Mouse (Mus musculus) cerebellum, adult 18-20 months (tissue): ENCODE measurements around the gene Narfl.
"Not testable (repeated sequence)": the region's sequence is repeated elsewhere in the genome, so short reads cannot be mapped to it uniquely, and the experiment has no call there.

Experiments used
- DNase-seq, 2 experiments: peaks; one replicate each; pipeline ENCODE4 v3.0.0; 2021

Gene Narfl

DNA sequence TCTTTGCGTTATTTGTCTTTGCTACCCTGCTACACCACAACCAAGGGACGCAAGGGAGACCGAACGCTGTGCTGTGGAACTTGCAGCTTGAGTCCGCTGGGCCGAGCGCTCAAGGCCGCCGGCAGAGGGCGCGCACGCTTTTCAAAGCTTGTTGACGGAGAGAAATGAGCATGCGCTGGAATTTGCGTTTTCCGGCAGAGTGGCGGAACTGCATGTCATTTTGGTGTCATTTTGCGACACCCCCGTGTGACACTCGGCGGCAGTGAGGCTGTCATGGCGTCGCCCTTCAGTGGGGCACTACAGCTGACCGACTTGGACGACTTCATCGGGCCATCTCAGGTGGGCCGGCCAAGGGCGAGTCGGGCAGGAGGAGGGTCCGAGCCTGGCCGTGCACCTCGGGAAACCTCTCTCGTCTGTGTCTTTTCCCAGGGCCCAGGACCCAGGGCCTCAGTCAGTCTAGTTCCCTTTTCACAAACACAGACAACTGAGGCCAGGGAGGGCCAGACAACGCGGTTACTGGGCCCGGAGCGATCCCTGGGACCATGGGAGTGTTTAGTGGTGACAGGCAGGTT is at the start of gene Narfl:
TSS of gene Narfl (plus strand) at position 228 of the 572 bp plus-strand sequence.
- DNase-seq, result peak; percentile 97 to 99

DNA sequence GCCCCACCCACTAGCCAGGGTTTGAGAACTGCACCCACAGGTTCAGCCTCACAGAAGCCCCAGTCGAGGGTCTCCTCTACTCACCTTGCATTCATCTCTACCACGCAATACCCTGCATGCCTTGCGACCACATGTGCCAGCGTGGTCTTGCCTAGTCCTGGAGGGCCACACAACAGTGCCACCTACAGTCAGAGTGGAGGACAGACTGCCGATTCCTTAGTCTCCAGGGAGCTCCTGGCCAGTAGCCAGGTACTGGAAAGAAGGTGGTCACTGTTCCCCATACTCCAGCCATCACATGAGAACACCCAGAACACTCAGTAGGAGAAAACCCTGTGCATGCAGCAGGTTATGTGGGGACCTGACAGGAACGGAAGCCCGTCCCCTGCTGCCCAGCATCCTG is 49.7 kb upstream of the Narfl start:
- no peak for DNase-seq

DNA sequence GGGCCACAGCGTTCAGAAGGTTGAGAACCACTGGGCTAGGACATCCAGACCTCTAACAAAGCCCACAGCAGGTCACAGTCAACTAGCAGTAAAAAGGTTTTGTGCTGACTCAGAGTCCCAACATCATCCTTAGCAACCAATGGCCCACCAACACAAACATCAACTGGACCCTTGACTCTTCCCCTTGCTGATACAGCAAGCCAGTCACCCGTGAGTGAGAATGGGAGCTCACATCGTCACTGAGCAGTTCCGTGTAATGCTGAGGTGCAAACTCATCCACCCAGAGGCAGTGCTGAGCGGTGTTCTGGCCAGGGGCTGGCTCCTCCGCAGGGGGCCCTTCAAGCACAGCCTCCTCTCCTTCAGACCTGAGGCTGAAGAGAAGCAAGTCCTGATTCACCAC is 48.3 kb upstream of the Narfl start:
- no peak for DNase-seq

DNA sequence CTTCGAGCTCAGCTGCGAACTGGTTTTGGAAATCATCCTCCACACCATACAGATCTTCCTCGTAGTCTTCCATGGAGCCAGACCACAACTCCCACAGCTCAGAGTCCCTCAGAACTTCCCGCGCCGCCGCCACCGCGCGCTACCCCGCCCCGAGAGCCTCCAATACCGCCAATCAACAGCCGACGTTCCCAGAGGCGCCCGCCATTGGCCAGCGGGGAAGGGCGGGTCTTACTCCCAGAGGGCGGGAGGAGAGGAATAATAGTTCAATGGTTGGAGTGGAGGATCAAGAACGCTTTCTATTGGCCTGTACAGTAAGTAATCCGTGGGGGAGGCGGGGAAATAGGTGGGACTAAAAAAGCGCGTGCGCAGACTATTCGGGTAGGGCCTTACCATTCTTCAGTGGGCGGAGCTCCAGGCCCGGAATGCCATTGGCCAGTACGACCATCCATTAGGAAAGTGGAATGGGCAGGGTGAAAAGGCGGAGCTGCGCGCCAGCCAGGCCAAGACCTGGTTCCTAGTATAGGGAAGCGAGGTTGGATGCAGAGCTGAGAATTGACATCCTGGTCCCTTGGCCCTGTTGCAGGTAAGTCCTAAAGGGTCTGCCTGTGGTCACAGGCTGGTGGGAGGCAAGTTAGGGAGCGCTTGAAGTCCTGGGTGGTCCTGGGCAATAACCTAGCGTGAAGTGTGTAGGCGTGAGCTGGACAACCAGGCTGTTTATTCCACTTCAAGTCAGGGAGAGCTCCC is 46.1 kb upstream of the Narfl start, which contains the start of the genes Chtf18 and Rpusd1:
TSS of gene Chtf18 (minus strand) at position 155 of the 744 bp plus-strand sequence.
TSS of gene Rpusd1 (plus strand) at position 406 of the 744 bp plus-strand sequence.
- DNase-seq, result peak; percentile 99 to 100

DNA sequence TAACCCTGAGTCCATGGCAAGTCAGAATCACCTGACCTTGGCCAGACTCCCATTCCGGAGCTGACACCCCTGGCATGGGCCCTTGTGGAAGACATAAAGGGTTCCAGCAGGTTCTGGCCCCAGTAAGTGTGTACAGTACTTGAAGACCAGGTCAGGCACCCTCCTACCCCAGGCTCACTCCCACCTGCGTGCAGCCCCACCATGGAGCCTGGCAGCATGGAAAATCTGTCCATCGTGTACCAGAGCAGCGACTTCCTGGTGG is 45.6 kb upstream of the Narfl start:
- no peak for DNase-seq

DNA sequence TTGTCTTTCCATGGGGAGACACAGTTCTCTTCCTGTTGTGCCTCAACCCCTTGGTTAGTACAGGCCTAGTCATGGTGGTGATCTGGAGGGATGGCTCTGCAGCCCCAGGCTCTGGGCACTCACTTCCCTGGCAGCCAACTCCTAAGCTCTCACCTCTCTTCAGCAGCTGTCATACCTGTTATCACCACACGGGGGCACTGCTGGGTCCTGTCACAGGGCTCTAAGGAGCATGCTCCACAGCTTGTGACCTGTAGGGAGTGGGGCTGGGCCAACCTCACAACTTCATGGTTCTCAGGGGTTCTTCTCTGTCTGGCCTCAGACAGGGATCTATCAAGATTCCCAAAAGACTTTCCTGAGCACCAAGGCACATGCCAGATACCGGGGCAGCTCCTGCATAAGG is 41.5 kb upstream of the Narfl start:
- DNase-seq, result peak; percentile 87 to 88

DNA sequence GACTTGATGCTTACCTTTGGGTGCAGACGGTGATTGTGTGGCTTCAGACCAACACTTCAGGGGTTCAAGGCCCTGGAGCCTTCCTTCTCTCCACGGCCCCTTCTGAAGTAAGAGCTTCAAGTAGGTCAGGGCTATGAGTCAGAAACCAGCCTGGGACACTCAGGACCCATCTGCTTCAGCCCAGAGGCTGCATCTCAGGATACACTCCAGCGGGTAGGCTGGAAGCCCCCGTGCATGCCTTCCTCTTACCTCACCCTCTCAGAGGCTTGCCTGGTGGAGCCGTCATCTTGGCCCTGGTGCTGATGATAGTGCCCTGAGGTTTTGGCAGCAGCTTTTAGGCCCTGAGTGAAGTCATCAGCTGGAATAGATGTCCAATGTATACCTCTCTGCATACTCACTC is 38.3 kb upstream of the Narfl start:
- no peak for DNase-seq

DNA sequence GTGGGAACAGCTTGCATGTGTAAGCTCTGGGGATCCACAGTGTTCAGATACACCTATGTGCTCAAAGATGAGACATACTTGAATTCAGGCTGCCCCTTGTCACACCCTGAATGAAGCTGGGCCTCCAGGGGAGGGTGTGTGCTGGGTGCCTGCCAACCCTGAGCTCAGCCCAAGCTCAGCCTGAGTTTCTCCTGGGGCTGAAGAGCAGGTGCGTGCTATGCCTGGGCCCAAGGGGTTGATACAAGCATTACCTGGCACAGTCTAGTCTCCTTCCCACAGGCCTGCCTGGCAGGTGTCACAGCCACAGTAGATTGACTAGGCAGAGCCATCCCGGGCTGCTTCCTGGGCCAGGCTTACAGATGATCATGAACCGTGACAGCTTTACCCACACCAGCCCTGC is 37.8 kb upstream of the Narfl start, which contains the start of gene Mslnl:
TSS of gene Mslnl (plus strand) at position 298 of the 400 bp plus-strand sequence.
- no peak for DNase-seq

DNA sequence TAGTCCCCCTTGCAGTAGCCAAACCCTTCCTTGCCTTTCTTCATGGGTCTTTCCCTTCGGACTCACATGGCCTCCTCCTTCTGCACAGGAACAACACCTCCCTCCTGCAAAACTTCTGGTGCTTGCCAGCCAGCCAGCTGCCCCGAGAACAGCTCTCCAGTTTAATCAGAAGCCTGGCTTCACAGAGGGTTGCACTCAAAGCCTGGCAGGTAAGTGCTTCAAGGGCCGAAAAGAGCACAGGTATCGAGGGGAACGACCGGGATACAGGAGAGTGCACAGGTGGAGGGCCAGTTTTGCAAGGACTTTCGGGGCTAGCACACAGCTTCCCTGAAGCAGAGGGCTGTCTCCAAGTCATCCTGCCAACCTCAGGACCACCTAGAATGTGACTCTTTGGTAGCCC is 34.7 kb upstream of the Narfl start:
- DNase-seq, result no peak

DNA sequence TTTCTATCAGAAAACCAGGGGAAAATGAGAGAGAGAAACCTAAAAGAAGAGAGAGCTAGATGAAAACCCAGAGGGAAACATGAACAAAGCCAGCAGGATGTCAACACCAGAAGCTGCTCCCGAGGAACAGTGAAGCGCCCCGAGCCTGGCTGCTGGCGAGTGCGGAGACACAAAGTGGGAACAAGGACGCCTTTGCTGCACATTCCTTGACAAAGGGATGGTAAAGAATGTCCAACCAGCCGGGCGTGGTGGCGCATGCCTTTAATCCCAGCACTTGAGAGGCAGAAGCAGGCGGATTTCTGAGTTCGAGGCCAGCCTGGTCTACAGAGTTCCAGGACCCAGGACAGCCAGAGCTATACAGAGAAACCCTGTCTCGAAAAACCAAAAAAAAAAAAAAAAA is 32.1 kb upstream of the Narfl start:
- not testable (repeated sequence) for DNase-seq

DNA sequence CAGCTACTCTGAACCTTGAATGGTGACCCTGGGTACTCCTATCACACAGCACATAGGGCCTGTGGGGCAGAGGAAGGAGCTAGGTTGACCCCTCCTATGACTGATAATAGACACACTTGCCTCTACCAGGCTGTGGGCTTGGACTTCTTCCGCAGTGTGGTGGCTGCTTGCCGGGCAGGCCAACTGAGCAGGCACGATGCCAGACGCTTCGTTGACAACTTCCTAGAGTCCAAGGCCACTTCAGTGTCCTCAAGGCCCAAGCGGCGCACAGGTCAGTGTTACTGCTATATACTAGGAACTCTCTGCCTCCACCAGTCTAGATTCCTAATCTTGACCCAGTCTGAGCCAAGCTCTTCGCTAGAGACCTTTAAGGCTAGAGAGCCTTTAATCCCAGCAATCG is 29.7 kb upstream of the Narfl start:
- DNase-seq, result no peak

DNA sequence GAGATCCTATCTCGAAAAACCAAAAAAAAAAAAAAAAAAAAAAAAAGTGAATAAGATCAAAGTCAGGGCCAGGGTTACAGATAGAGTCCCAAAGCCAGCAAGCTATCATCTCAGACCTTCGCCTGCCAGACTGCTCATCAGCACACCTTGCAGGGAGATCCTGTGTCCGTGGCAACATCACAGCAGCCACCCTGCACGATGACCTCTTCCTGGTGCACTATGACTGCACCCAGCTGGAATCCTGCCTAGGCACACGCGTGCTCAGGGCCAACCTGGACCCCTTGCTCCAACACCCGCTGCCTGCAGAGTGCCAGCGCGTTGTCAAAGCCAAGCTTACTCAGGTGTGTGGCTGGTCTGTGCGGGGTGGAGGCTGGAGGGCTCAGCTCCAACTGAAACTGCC is 29.3 kb upstream of the Narfl start:
- no peak for DNase-seq

DNA sequence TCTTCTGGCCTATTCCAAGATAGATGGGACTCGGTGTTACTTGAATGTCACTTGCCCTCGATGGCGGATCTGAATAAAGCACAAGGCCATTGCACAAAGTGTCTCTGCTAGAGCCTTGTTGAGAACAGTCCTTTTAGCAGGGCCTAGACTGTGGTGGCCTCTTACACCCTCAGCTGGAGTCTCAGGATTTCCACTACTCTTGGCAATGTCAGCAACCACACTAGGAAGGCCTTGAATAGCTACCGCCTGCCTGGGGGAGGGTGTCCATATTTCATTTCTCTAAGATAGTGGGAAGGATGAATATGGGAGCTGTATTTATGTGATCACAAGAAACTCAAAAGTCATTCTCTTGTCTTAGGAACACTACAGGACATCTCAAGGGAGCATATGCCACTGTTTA is 25.3 kb upstream of the Narfl start:
- no peak for DNase-seq

DNA sequence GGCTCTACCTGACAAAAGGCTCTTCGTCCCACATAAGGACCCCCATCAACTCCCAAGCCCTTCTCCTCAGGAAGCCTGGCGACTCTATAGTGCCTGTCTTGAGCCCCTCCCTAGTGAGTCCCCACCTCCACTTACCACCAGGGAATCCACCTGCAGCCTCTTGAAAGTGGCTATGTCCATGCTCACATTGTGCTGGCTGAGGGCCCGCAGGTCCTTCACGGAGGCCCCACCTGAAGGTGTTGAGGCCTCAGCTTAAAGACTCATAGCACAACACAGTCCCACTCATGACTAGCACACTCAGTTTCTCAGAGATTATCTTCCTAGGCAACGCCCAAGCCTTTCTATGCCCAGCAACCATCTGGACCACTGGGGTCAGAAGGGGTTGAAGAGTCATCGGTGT is 24.3 kb upstream of the Narfl start:
- no peak for DNase-seq

DNA sequence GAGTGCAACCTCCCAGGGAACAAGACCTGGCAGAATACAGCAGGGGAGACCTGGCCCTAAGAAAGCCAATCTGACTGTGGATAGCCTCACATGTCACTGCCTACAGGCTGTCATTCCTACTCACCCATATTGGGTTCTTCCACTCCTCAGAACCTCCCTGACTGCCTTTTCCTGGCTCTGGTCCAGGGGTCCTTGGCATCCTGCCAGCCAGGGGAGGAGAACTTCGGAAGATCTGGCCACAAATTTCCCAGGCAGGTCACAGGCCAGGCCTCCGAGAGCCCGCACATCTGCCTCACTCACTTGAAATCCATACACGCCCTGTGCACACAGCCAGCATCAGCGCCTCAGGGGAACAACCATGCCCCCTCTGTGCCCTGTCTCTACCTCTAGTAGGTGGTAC is 22.1 kb upstream of the Narfl start:
- DNase-seq, result no peak

DNA sequence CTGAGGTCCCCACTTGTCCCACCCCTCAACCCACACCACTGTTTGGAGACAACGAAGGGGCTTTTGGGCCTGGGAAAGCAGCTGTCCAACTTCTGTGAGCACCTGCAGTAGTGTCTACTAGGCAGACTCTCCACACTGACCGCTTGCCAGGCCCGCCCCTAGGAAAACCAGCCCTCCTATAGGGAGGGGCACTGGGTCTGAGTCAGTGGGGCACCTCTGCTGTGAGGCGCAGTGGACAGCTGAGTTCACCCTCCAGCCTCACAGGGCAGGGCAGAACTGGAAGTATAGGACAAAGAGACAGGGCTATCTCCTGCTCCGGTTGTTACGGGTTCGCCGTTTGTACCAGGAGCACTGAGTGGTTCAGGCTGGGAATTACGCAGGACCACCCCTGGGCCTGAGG is 19.3 kb upstream of the Narfl start, which contains the start of gene Msln:
TSS of gene Msln (minus strand) at position 138 of the 400 bp plus-strand sequence.
- no peak for DNase-seq

DNA sequence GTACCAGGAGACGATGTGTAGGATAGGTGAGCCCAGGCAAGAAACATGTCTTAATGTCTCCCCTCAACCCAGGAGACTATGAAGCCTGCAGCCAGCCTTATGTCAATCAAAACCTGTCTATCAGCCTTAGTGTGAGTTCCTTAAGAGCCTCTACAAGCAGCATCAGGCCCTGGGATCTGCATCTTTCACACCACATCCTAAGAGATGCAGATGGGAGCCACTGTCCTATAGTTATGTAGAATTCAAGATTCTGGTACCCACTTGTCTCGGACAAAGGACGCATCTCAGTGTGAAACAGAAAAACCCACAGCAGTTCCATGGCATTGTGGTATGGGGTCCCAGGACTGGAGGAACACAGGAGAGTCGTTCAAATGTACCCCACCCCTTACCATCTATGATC is 18.5 kb upstream of the Narfl start:
- no peak for DNase-seq

DNA sequence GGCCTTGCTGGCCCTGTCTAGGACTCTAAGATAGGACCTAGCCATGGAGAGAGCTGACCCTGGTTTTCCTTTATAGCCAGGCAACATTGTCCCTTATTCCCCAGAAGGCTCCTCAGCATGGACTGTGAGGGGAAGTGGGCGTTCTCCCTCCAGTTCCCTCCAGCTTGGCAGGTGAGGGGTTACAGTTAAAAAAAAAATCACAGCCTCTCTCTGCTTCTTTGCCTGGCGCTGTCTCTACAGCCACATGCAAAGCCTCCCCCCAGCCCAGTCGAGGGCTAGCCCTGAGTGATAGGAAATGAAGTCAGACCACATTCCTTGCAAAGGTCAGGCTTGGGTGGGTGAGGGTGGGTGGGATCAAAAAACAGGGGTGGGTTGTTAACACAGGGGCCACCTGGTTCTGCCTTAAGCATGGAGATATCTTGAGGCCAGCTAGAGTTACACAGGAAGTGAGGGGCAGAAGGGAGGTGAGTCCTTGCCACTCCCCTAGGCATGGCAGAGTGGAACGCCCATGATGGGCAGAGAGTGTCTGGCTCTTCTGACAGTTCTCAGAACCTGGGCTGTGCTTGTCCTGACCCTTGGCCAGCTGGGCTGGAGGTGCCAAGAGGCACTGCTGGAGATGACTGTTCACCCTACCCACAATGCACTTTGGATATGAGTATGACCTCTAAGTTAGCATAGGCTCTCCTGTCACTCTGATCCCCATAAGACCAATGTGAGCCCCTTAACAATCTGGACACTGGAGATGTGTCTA is 17.8 kb upstream of the Narfl start:
- no peak for DNase-seq

DNA sequence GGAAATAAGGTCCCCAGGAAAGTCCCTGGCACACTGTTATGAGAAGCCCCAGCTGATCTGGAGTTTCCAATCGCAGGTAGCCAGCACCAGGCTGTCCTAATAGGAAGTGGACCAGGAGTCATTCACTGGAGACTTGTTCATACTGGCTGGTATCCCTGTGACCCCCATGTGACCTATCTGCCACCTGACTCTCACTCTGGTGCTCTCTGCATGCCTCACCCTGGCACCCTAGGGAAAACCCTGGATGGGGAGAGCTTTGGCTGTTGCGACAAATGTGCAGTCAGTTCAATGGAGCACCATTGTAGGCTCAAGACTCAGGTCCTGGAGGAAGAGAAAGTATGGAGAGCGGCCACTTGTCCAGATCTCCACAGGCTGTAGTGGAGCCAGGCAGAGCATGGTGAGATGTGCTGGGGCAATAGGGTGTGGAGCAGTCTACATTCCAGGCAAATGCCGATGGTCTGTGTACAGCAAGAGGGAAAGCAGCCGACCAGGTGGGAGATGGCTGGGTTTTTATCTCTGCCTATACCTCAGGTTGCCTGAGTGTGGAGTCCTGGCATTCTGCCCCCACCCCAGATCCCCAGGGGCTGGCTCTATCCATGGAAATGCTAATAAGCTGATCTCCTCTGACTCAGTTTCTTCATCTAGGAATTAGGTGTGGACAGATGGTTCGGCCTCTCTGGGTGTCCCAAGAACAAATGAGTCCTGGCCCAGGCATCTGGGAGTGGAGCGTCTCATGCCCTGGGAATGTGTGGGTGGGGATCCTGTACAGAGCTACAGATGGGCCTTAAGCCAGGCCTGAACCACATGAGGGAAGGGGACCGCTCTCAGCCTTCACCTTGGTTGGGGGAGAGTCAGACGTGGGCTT is 17.0 kb upstream of the Narfl start:
- no peak for DNase-seq

DNA sequence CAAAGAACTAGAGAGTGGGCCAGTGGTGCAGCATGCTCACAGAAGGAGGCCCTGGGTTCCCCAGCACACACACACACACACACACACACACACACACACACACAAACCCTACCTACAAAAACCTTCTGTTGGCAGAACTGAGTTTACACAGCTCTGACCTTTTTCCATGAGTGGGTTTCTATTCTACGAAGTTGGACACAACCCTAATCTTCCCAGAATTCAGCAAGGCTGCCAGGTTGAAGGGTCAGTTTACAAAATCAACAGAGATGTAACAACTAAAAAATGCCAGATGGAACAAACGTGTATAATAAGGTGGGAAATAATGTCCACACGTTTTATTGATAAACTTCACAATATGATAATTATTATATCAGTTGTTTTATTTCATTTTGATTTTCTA is 15.9 kb upstream of the Narfl start:
- DNase-seq, result no peak

DNA sequence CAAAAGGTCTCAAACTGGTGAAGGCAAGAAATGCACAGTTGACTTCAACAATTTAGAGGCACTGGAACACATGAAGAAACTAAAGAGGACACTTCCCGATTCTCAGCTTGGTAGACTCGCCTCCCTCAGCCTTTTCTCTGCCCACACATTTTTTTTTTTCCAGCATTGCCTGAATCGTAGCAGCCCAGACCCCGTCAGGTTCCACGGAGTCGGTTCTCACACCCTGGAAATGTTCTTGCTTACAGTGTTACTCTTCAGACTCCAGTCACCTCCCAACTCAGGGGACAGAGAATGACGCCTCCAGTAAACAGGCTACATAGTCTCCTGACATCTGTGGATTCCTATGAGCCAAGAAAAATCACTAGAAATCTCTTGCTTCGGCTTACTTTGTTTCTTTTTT is 13.4 kb upstream of the Narfl start:
- no peak for DNase-seq

DNA sequence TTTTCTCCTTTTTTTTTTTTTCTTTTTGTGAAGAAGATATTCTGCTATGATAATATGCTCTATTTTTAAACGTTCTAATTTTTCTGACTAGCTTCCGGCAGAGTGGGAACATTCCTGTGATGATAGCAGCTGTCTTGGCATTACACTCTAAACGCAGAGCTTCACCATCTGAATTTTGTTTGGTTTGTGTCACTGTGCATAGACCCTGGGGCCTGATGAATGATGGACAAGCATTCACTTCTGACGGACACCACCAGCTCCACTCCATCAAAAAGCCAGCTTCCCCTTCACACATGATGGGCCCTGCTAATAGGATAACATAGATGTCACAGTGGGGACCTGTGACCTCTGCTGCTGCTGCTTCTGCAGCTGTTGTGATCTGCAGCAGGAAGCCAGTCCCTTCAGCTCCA is 12.0 kb upstream of the Narfl start:
- no peak for DNase-seq

DNA sequence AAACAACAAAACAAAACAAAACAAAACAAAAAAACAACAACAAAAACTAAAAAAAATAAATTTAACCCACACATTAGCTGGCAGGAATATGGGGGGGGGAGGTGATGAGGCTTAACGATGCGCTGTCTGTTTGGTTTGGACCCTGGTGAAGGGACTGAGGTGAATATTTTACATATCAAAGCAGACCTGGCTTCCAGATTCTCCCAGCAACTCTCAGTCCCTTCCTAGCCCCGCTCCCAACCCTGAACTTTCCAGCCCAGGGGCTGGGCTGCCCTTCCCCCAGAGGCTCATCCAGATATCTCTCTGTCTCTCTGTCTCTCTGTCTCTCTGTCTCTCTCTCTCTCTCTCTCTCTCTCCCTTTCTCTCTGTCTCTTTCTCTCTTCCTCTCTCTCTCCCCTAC is 11.0 kb upstream of the Narfl start:
- DNase-seq, result no peak
